Mouse (Mus musculus) limb, embryonic 15.5 days (tissue): ENCODE results near the gene Tspyl3. TPM values are rescaled to one million over a fixed set of nuclear protein-coding genes. Genes with fewer than 3 reads are reported as not detected.
"Not testable (repeated sequence)": the region's sequence is repeated elsewhere in the genome, so short reads cannot be mapped to it uniquely, and the experiment has no call there.

Experiments
- ATAC-seq: fragments of 200-750 bp; cut with Nextera tagmentation; 2 replicates; pipeline ENCODE4 v1.8.0; 2017; ENCODE audit warnings: low read depth, moderate TSS enrichment; ENCODE audit not compliant: insufficient number of reproducible peaks, low FRiP score, low TSS enrichment
- H3K27ac ChIP-seq: fragments of 300-500 bp; sonication (generic); 2 replicates; pipeline ENCODE4 v1.5.1; 2015; ENCODE audit warnings: moderate library complexity, mild to moderate bottlenecking, inconsistent platforms
- H3K27me3 ChIP-seq: fragments of 300-500 bp; sonication (generic); 2 replicates; pipeline ENCODE4 v1.6.1; 2015; ENCODE audit warnings: inconsistent platforms
- H3K36me3 ChIP-seq: fragments of 300-500 bp; sonication (generic); 2 replicates; pipeline ENCODE4 v1.6.1; 2015; ENCODE audit warnings: inconsistent platforms
- H3K4me1 ChIP-seq: fragments of 300-500 bp; sonication (generic); 2 replicates; pipeline ENCODE4 v1.6.1; 2015; ENCODE audit warnings: inconsistent platforms
- H3K4me2 ChIP-seq: fragments of 300-500 bp; sonication (generic); 2 replicates; pipeline ENCODE4 v1.6.1; 2015; ENCODE audit warnings: mild to moderate bottlenecking, inconsistent platforms
- H3K4me3 ChIP-seq: fragments of 300-500 bp; sonication (generic); 2 replicates; pipeline ENCODE4 v1.5.1; 2015; ENCODE audit warnings: mild to moderate bottlenecking, inconsistent platforms
- H3K9ac ChIP-seq: fragments of 300-500 bp; sonication (generic); 2 replicates; pipeline ENCODE4 v1.6.1; 2015; ENCODE audit warnings: inconsistent platforms
- H3K9me3 ChIP-seq: fragments of 300-500 bp; sonication (generic); 2 replicates; pipeline ENCODE4 v1.6.1; 2016; ENCODE audit warnings: inconsistent platforms
- WGBS: fragments of 180-500 bp; shearing (Covaris S2); methylation state at CpG from one replicate; pipeline ENCODE4 v1.1.7; 2015; 5-methylcytosine and 5-hydroxymethylcytosine counted together
- polyA plus RNA-seq: library from polyadenylated mRNA; unstranded; fragments of >200 nt; fragmentation: Nextera tagmentation; extraction: Ambion mirVana; gene quantifications from 2 replicates; pipeline ENCODE4 v1.2.1, GENCODE M21; 2015

The Tspyl3 gene
- polyA plus RNA-seq = 14.5 and 14.7 TPM in 2 replicates

- Histone ChIP-seq H3K4me2 (peak within 1 kb of the TSS; percentile 80), H3K9me3 (no peaks in the 10 kb centered on the region), H3K36me3 (peaks cover 33% of the 10 kb centered on the region), H3K4me1 (peaks cover 13% of the 10 kb centered on the region), H3K27ac (peak within 1 kb of the TSS; percentile 84), H3K9ac (peak within 1 kb of the TSS; percentile 77), H3K27me3 (no peaks in the 10 kb centered on the region), H3K4me3 (peak within 1 kb of the TSS; percentile 64)
- peak; percentile 71; the same call in 1 of the 2 replicates for ATAC-seq
- WGBS = 4% methylated on average over 31 of the region's 31 CpGs
Observed at GRCm38 (mm10) chr2:153224946-153225594, at the start of gene Tspyl3. TSS of gene Tspyl3 (minus strand) at chr2:153225441.

DNA sequence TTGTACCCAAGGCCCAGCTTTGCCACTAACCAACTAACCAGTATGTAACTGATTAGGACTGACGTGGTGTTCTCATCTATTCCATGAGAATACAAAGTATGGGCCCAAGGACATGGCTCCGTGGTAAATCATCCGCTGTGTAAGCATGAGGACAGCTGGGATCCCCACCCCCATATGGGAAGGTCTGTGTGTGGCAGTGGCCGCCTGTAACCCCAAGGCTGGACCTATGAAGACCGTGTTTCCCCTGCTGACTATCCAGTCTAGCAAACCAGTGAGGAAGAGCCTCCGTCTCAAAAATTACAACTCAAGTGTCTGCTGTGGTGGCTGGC lies 49.6 kb upstream of the Tspyl3 start:
- H3K4me3 ChIP-seq = no peak overlapping the region
- H3K4me1 ChIP-seq = peaks cover 4% of the 10 kb centered on the region; the same call in 1 of the 2 replicates
- H3K9ac ChIP-seq = no peak overlapping the region
- H3K27me3 ChIP-seq = no peaks in the 10 kb centered on the region
- no peak overlapping the region for H3K4me2 ChIP-seq
- no peaks in the 10 kb centered on the region for H3K9me3 ChIP-seq
- 70% methylated on average over 6 of the region's 6 CpGs for WGBS
- H3K27ac ChIP-seq = no peak overlapping the region
- no peaks in the 10 kb centered on the region for H3K36me3 ChIP-seq
- ATAC-seq = no peak

DNA sequence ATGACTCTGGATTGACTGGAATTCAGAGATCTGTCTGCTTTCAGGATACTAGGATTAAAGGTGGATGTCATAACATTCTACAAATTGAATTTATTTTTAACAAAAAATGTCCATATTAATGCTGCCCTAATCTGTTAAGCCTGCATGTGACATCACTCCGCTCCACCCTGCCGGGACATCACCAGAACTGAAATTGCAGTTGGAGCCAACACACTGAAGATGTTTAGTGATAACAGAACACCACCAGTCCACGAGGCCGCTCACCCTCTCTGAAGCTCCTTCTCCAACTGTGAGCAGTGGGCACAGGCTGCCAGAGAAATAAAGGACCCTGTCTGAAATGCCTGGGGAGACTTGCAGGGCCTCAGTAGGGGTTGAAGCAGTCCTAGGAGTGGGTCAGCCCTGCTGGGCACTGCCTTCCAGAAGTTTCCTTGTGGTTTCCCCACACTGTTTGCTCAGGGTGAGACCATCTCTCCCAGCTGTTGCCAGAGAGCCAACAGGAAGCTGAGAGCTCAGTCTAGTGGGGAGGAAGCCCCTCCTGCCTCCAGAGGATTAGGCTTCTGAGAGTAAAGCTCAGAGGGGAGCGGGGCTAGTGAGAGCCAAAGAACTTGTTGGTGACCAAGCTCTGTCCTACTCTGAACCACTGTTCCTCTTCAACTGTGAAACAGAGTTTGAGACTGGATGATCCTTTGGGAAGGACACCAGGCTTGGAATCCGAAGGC lies 49.1 kb upstream of the Tspyl3 start:
- H3K27ac ChIP-seq, H3K9ac ChIP-seq, H3K4me3 ChIP-seq, H3K36me3 ChIP-seq, ATAC-seq, H3K27me3 ChIP-seq, H3K4me2 ChIP-seq, H3K4me1 ChIP-seq, H3K9me3 ChIP-seq: not testable (repeated sequence)
- 77% methylated on average over 6 of the region's 6 CpGs for WGBS

DNA sequence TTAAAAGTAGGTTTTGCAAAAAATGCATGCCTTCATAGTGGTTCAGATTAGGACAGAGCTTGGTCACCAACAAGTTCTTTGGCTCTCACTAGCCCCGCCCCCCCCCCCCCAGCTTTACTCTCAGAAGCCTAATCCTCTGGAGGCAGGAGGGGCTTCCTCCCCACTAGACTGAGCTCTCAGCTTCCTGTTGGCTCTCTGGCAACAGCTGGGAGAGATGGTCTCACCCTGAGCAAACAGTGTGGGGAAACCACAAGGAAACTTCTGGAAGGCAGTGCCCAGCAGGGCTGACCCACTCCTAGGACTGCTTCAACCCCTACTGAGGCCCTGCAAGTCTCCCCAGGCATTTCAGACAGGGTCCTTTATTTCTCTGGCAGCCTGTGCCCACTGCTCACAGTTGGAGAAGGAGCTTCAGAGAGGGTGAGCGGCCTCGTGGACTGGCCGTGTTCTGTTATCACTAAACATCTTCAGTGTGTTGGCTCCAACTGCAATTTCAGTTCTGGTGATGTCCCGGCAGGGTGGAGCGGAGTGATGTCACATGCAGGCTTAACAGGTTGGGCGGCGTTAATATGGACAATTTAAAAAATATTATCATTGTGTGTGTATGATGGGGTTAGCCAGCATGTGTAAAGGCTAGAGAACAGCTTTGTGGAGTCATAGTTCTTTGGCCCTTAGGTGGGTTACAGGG lies 45.1 kb upstream of the Tspyl3 start:
- 0 out of 2 replicates have a peak overlapping the region, but pooled peaks have one; percentile 54 for H3K27ac ChIP-seq
- not testable (repeated sequence) for H3K4me3 ChIP-seq, H3K9me3 ChIP-seq, H3K9ac ChIP-seq, H3K4me2 ChIP-seq, H3K4me1 ChIP-seq, H3K27me3 ChIP-seq
- WGBS = 73% methylated on average over 8 of the region's 8 CpGs
- peak; percentile 53; the same call in 1 of the 2 replicates for ATAC-seq
- peaks cover 24% of the 10 kb centered on the region for H3K36me3 ChIP-seq

- H3K4me1 ChIP-seq = peaks cover 4% of the 10 kb centered on the region; the same call in 1 of the 2 replicates
- no peak for ATAC-seq
- peaks cover 52% of the 10 kb centered on the region for H3K36me3 ChIP-seq
- no peak overlapping the region for H3K4me2 ChIP-seq
- H3K27ac ChIP-seq = no peak overlapping the region
- H3K9ac ChIP-seq = no peak overlapping the region
- no peak overlapping the region for H3K4me3 ChIP-seq
- H3K9me3 ChIP-seq = no peaks in the 10 kb centered on the region
- 80% methylated on average over 2 of the region's 2 CpGs for WGBS
- H3K27me3 ChIP-seq = no peaks in the 10 kb centered on the region
Observed at GRCm38 (mm10) chr2:153267331-153267730, 42.1 kb upstream of the Tspyl3 start.

- H3K9me3 ChIP-seq = no peaks in the 10 kb centered on the region
- H3K36me3 ChIP-seq = peaks cover 71% of the 10 kb centered on the region
- H3K4me2 ChIP-seq = no peak overlapping the region
- ATAC-seq = no peak
- no peaks in the 10 kb centered on the region for H3K27me3 ChIP-seq
- H3K27ac ChIP-seq = no peak overlapping the region
- H3K9ac ChIP-seq = no peak overlapping the region
- H3K4me1 ChIP-seq = peaks cover 5% of the 10 kb centered on the region
- WGBS = 90% methylated on average over 5 of the region's 7 CpGs
- H3K4me3 ChIP-seq = no peak overlapping the region
Observed at GRCm38 (mm10) chr2:153263053-153263452, 37.8 kb upstream of the Tspyl3 start.

- Histone ChIP-seq H3K4me3 (no peak overlapping the region), H3K4me1 (peaks cover 5% of the 10 kb centered on the region), H3K36me3 (peaks cover 47% of the 10 kb centered on the region), H3K4me2 (no peak overlapping the region), H3K9ac (no peak overlapping the region), H3K27me3 (no peaks in the 10 kb centered on the region), H3K9me3 (no peaks in the 10 kb centered on the region), H3K27ac (no peak overlapping the region)
- ATAC-seq = no peak
- 53% methylated on average over 3 of the region's 3 CpGs for WGBS
Observed at GRCm38 (mm10) chr2:153259864-153260674, 34.8 kb upstream of the Tspyl3 start.

DNA sequence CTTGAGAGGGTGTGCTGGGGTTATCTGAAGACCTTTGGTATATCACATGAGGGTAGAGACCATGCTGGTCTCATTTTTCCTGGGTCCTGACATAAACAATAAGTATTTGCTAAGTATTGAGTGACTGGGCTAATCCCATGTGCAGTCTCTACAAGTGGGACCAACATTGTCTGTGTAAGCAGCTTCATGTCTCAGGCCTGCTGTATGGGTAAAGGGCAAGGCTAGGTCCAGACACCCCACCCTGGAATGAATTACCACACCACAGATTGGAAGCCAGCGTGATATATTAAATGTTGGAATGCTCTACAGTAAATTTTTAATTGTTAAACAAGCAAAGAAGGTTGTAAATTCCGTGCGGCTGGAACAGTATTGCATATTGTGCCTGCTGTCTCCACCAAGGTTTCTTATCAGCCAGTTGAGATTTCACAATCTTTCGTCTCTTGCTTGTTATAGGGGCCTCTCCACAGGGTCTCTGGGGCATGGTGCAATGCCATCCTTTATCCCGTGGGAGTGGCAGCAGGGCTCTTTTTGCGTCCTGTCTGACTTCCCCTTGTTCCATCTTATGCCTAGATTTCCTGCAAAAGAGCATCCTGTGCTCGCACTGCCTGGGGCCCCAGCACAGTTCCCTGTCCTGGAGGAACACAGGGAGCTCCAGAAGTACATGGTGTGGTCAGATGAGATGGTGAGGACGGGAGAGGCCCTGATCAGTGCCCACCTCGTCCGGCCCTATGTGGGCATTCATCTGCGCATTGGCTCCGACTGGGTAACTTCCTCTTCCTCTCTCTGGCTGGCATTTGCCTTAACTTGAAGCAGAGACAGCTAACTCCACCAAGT lies 34.0 kb upstream of the Tspyl3 start:
- Histone ChIP-seq H3K9me3 (no peaks in the 10 kb centered on the region), H3K4me3 (no peak overlapping the region), H3K4me2 (no peak overlapping the region), H3K4me1 (peaks cover 5% of the 10 kb centered on the region), H3K36me3 (peaks cover 42% of the 10 kb centered on the region), H3K27me3 (no peaks in the 10 kb centered on the region), H3K27ac (no peak overlapping the region), H3K9ac (no peak overlapping the region)
- WGBS = 69% methylated on average over 12 of the region's 12 CpGs
- ATAC-seq = no peak

GRCm38 (mm10) chr2:153256604-153257003 lies 31.4 kb upstream of the Tspyl3 start:
- Histone ChIP-seq H3K27ac (no peak overlapping the region), H3K4me1 (peaks cover 5% of the 10 kb centered on the region), H3K36me3 (peaks cover 37% of the 10 kb centered on the region), H3K9ac (no peak overlapping the region), H3K9me3 (no peaks in the 10 kb centered on the region), H3K4me3 (no peak overlapping the region), H3K27me3 (no peaks in the 10 kb centered on the region), H3K4me2 (no peak overlapping the region)
- no peak for ATAC-seq
- WGBS = 84% methylated on average over 2 of the region's 2 CpGs

GRCm38 (mm10) chr2:153249751-153250150 lies 24.5 kb upstream of the Tspyl3 start:
- WGBS = 80% methylated on average over 5 of the region's 5 CpGs
- Histone ChIP-seq H3K9me3 (no peaks in the 10 kb centered on the region), H3K4me1 (no peaks in the 10 kb centered on the region), H3K4me2 (no peak overlapping the region), H3K36me3 (peaks cover 65% of the 10 kb centered on the region), H3K27me3 (no peaks in the 10 kb centered on the region), H3K27ac (no peak overlapping the region), H3K4me3 (no peak overlapping the region), H3K9ac (no peak overlapping the region)
- no peak for ATAC-seq

- H3K9ac ChIP-seq = peak overlapping the region; percentile 99
- no peaks in the 10 kb centered on the region for H3K9me3 ChIP-seq
- peak overlapping the region; percentile 97 for H3K27ac ChIP-seq
- no peaks in the 10 kb centered on the region for H3K27me3 ChIP-seq
- H3K4me3 ChIP-seq = peak overlapping the region; percentile 97
- H3K4me2 ChIP-seq = peak overlapping the region; percentile 80
- WGBS = 52% methylated on average over 6 of the region's 6 CpGs
- peaks cover 24% of the 10 kb centered on the region for H3K4me1 ChIP-seq
- no peak for ATAC-seq
- H3K36me3 ChIP-seq = peaks cover 18% of the 10 kb centered on the region
Observed at GRCm38 (mm10) chr2:153242156-153242555, 16.9 kb upstream of the Tspyl3 start.
